Mouse (Mus musculus) forebrain, embryonic 12.5 days (tissue): ENCODE measurements at regions not wholly inside any gene's neighbourhood (a gene's known extent, or its start where the extent isn't known, plus 50 kb on each side); places are given as distances from the start of the nearest gene placed in this dataset.
A peak's percentile ranks its signal among the peaks of the same experiment; 100 is the strongest.

ENCODE experiments used
- ATAC-seq: fragments of 200-750 bp; cut with Nextera tagmentation; 2 replicates; pipeline ENCODE4 v1.8.0; 2017; ENCODE audit warnings: moderate TSS enrichment; ENCODE audit not compliant: low FRiP score
- H3K27ac ChIP-seq: fragments of 300-500 bp; sonication (generic); 2 replicates; pipeline ENCODE4 v1.5.1; 2016; ENCODE audit warnings: mild to moderate bottlenecking
- H3K27me3 ChIP-seq: fragments of 300-500 bp; sonication (generic); 2 replicates; pipeline ENCODE4 v1.6.1; 2016; ENCODE audit warnings: mild to moderate bottlenecking
- H3K36me3 ChIP-seq: fragments of 300-500 bp; sonication (generic); replicated peaks from 2 replicates; pipeline ENCODE4 v1.6.1; 2016; ENCODE audit warnings: mild to moderate bottlenecking
- H3K4me1 ChIP-seq: fragments of 300-500 bp; sonication (generic); 2 replicates; pipeline ENCODE4 v1.6.1; 2016
- H3K4me2 ChIP-seq: fragments of 300-500 bp; sonication (generic); 2 replicates; pipeline ENCODE4 v1.6.1; 2016; ENCODE audit warnings: mild to moderate bottlenecking, moderate library complexity
- H3K4me3 ChIP-seq: fragments of 300-500 bp; sonication (generic); replicated peaks from 2 replicates; pipeline ENCODE4 v1.5.1; 2016; ENCODE audit warnings: mild to moderate bottlenecking
- H3K9ac ChIP-seq: fragments of 300-500 bp; sonication (generic); 2 replicates; pipeline ENCODE4 v1.6.1; 2016; ENCODE audit warnings: mild to moderate bottlenecking
- H3K9me3 ChIP-seq: fragments of 300-500 bp; sonication (generic); 2 replicates; pipeline ENCODE4 v1.6.1; 2016
- WGBS: fragments of 180-500 bp; shearing (Covaris S2); methylation state at CpG from one replicate; pipeline ENCODE4 v1.1.7; 2016; 5-methylcytosine and 5-hydroxymethylcytosine counted together

- Histone ChIP-seq H3K27ac (no peak overlapping the region), H3K4me2 (no peak overlapping the region), H3K36me3 (no peaks in the 10 kb centered on the region), H3K4me1 (no peaks in the 10 kb centered on the region), H3K4me3 (no peak overlapping the region), H3K27me3 (0 out of 2 replicates have a peak, but pooled peaks cover 4% of the 10 kb centered on the region), H3K9me3 (no peaks in the 10 kb centered on the region), H3K9ac (no peak overlapping the region)
- WGBS, result 61% methylated on average over 19 of the region's 19 CpGs
- ATAC-seq, result no peak
Measured at GRCm38 (mm10) chr5:77464851-77465548, 57.2 kb upstream of the Igfbp7 start.

DNA sequence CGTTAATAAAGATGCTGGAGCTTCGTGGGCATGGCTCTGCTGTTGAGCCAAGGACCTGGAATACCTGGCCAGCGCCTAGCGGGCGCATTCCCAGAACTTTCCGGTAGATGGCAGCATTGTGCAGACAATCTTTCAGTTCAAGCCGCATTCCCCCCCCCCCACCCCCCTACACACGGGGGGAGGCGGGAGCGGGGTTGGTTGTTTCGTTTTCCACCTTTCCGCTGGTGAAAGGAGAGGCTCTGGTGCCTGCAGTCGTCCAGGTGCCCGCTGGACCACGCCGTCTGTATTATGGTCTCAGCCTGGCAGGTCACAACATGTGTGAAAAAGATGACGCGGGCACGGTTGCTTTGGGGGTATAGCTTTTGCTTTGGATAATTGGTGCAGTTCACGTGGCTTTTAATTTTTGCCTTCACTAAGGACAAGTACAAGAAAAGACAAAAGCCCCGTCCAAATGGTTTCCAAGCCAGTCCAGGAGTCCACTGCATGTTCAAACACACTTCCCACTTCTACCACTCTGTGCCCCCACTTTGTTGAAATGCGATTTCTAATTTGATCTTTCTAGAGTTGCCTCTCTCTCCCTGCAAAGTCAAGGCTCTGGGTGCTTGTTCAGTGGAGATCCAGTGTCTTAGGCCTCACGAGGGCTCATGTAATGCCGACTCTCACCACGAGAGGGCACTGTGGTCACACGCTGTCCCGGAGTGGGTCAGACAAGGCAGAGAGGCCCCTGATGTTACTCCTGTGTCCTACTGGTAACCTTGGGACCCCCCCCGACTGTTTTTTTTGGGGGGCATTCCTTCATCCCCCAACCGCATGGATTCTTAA, 52.3 kb upstream of the Igfbp7 start:
- ATAC-seq, result peak; percentile 92
- Histone ChIP-seq H3K4me1 (no peaks in the 10 kb centered on the region), H3K9me3 (no peaks in the 10 kb centered on the region), H3K27ac (0 out of 2 replicates have a peak overlapping the region, but pooled peaks have one; percentile 19), H3K27me3 (peaks cover 4% of the 10 kb centered on the region; the same call in 1 of the 2 replicates), H3K4me2 (peak overlapping the region; percentile 52), H3K9ac (0 out of 2 replicates have a peak overlapping the region, but pooled peaks have one; percentile 17), H3K4me3 (peak overlapping the region; percentile 41), H3K36me3 (no peaks in the 10 kb centered on the region)
- WGBS, result 1% methylated on average over 29 of the region's 29 CpGs
